Mouse (Mus musculus): ENCODE results near the gene Fat2. TPM values are rescaled to one million over a fixed set of nuclear protein-coding genes. Genes with fewer than 3 reads are reported as not detected.

Fat2 gene
- total RNA-seq, 1 experiment: 0.71 TPM

GRCm38 (mm10) chr11:55367783-55368182, 31.4 kb upstream of the Fat2 start:
- DNase-seq (ENCODE audit: low read depth, low spot score): no peak
- H3K36me3 ChIP-seq (ENCODE audit: control insufficient read depth, insufficient read depth, low read length, poor library complexity, severe bottlenecking): no peaks in the 10 kb centered on the region
- no peaks in the 10 kb centered on the region for H3K4me1 ChIP-seq (ENCODE audit: control insufficient read depth in 2 of 2, insufficient read depth in 2 of 2, low read length in 2 of 2, poor library complexity in 1 of 2)
- no peak overlapping the region for H3K9ac ChIP-seq (ENCODE audit: insufficient read depth, low read depth, low read length, poor library complexity, severe bottlenecking)
- in situ Hi-C loops (cut with MboI; ENCODE audit: low sequenced_read_pairs in 2 of 2, unreplicated experiment in 2 of 2): no loop called here
- H3K4me3 ChIP-seq (ENCODE audit: insufficient read depth in 1 of 2, low read depth in 1 of 2, low read length in 2 of 2, poor library complexity in 1 of 2, severe bottlenecking in 1 of 2): no peak overlapping the region
- no peak overlapping the region for H3K27ac ChIP-seq (ENCODE audit: insufficient read depth, low read depth, low read length, poor library complexity, severe bottlenecking)
- no peak for TF ChIP-seq CHD2 (IDR thresholded peaks at IDR 0.05; ENCODE audit: low read depth, low read length)
- TF ChIP-seq ZC3H11A (IDR thresholded peaks at IDR 0.05; ENCODE audit: borderline replicate concordance, low read depth, low read length): no peak
- TF ChIP-seq ZNF384 (IDR thresholded peaks at IDR 0.05; ENCODE audit: low read depth, low read length): no peak
- no peak for TF ChIP-seq MAFK (IDR thresholded peaks at IDR 0.05; ENCODE audit: insufficient read depth, low read depth, low read length)
- no peak for TF ChIP-seq HCFC1 (IDR thresholded peaks at IDR 0.05; ENCODE audit: borderline replicate concordance, insufficient read depth, low read length)
- H3K9me3 ChIP-seq (ENCODE audit: control insufficient read depth, insufficient read depth, low read depth, low read length): no peaks in the 10 kb centered on the region

- no peak overlapping the region for H3K9ac ChIP-seq (ENCODE audit: insufficient read depth, low read depth, low read length, poor library complexity, severe bottlenecking)
- no peaks in the 10 kb centered on the region for H3K4me1 ChIP-seq (ENCODE audit: control insufficient read depth in 2 of 2, insufficient read depth in 2 of 2, low read length in 2 of 2, poor library complexity in 1 of 2)
- in situ Hi-C loops (cut with MboI; ENCODE audit: low sequenced_read_pairs in 2 of 2, unreplicated experiment in 2 of 2): no loop called here
- H3K27ac ChIP-seq (ENCODE audit: insufficient read depth, low read depth, low read length, poor library complexity, severe bottlenecking): no peak overlapping the region
- H3K4me3 ChIP-seq (ENCODE audit: insufficient read depth in 1 of 2, low read depth in 1 of 2, low read length in 2 of 2, poor library complexity in 1 of 2, severe bottlenecking in 1 of 2): no peak overlapping the region
- TF ChIP-seq ZC3H11A (IDR thresholded peaks at IDR 0.05; ENCODE audit: borderline replicate concordance, low read depth, low read length) (no peak), MAFK (IDR thresholded peaks at IDR 0.05; ENCODE audit: insufficient read depth, low read depth, low read length) (no peak), ZNF384 (IDR thresholded peaks at IDR 0.05; ENCODE audit: low read depth, low read length) (no peak), HCFC1 (IDR thresholded peaks at IDR 0.05; ENCODE audit: borderline replicate concordance, insufficient read depth, low read length) (no peak), CHD2 (IDR thresholded peaks at IDR 0.05; ENCODE audit: low read depth, low read length) (no peak)
- no peaks in the 10 kb centered on the region for H3K9me3 ChIP-seq (ENCODE audit: control insufficient read depth, insufficient read depth, low read depth, low read length)
- no peaks in the 10 kb centered on the region for H3K36me3 ChIP-seq (ENCODE audit: control insufficient read depth, insufficient read depth, low read length, poor library complexity, severe bottlenecking)
- DNase-seq (ENCODE audit: low read depth, low spot score): no peak
Measured at GRCm38 (mm10) chr11:55365840-55366239, 29.5 kb upstream of the Fat2 start.

GRCm38 (mm10) chr11:55365242-55365641, 28.9 kb upstream of the Fat2 start:
- Histone ChIP-seq H3K9ac (ENCODE audit: insufficient read depth, low read depth, low read length, poor library complexity, severe bottlenecking) (no peak overlapping the region), H3K27ac (ENCODE audit: insufficient read depth, low read depth, low read length, poor library complexity, severe bottlenecking) (no peak overlapping the region), H3K4me1 (ENCODE audit: control insufficient read depth in 2 of 2, insufficient read depth in 2 of 2, low read length in 2 of 2, poor library complexity in 1 of 2) (no peaks in the 10 kb centered on the region), H3K36me3 (ENCODE audit: control insufficient read depth, insufficient read depth, low read length, poor library complexity, severe bottlenecking) (no peaks in the 10 kb centered on the region), H3K9me3 (ENCODE audit: control insufficient read depth, insufficient read depth, low read depth, low read length) (no peaks in the 10 kb centered on the region), H3K4me3 (ENCODE audit: insufficient read depth in 1 of 2, low read depth in 1 of 2, low read length in 2 of 2, poor library complexity in 1 of 2, severe bottlenecking in 1 of 2) (no peak overlapping the region)
- TF ChIP-seq CHD2 (IDR thresholded peaks at IDR 0.05; ENCODE audit: low read depth, low read length) (no peak), MAFK (IDR thresholded peaks at IDR 0.05; ENCODE audit: insufficient read depth, low read depth, low read length) (no peak), ZC3H11A (IDR thresholded peaks at IDR 0.05; ENCODE audit: borderline replicate concordance, low read depth, low read length) (no peak), ZNF384 (IDR thresholded peaks at IDR 0.05; ENCODE audit: low read depth, low read length) (no peak), HCFC1 (IDR thresholded peaks at IDR 0.05; ENCODE audit: borderline replicate concordance, insufficient read depth, low read length) (no peak)
- in situ Hi-C loops (cut with MboI; ENCODE audit: low sequenced_read_pairs in 2 of 2, unreplicated experiment in 2 of 2): no loop called here
- DNase-seq (ENCODE audit: low read depth, low spot score): no peak

- Histone ChIP-seq H3K9me3 (ENCODE audit: control insufficient read depth, insufficient read depth, low read depth, low read length) (no peaks in the 10 kb centered on the region), H3K36me3 (ENCODE audit: control insufficient read depth, insufficient read depth, low read length, poor library complexity, severe bottlenecking) (no peaks in the 10 kb centered on the region), H3K27ac (ENCODE audit: insufficient read depth, low read depth, low read length, poor library complexity, severe bottlenecking) (no peak overlapping the region), H3K9ac (ENCODE audit: insufficient read depth, low read depth, low read length, poor library complexity, severe bottlenecking) (no peak overlapping the region), H3K4me3 (ENCODE audit: insufficient read depth in 1 of 2, low read depth in 1 of 2, low read length in 2 of 2, poor library complexity in 1 of 2, severe bottlenecking in 1 of 2) (no peak overlapping the region), H3K4me1 (ENCODE audit: control insufficient read depth in 2 of 2, insufficient read depth in 2 of 2, low read length in 2 of 2, poor library complexity in 1 of 2) (no peaks in the 10 kb centered on the region)
- TF ChIP-seq MAFK (IDR thresholded peaks at IDR 0.05; ENCODE audit: insufficient read depth, low read depth, low read length) (no peak), CHD2 (IDR thresholded peaks at IDR 0.05; ENCODE audit: low read depth, low read length) (no peak), ZC3H11A (IDR thresholded peaks at IDR 0.05; ENCODE audit: borderline replicate concordance, low read depth, low read length) (no peak), ZNF384 (IDR thresholded peaks at IDR 0.05; ENCODE audit: low read depth, low read length) (no peak), HCFC1 (IDR thresholded peaks at IDR 0.05; ENCODE audit: borderline replicate concordance, insufficient read depth, low read length) (no peak)
- DNase-seq (ENCODE audit: low read depth, low spot score): no peak
- in situ Hi-C loops (cut with MboI; ENCODE audit: low sequenced_read_pairs in 2 of 2, unreplicated experiment in 2 of 2): no loop called here
Measured at GRCm38 (mm10) chr11:55364662-55365061, 28.3 kb upstream of the Fat2 start.

All from ES-E14 (cell line).